Mouse (Mus musculus): ENCODE measurements around the gene Dhrs3.

The Dhrs3 gene

DNA sequence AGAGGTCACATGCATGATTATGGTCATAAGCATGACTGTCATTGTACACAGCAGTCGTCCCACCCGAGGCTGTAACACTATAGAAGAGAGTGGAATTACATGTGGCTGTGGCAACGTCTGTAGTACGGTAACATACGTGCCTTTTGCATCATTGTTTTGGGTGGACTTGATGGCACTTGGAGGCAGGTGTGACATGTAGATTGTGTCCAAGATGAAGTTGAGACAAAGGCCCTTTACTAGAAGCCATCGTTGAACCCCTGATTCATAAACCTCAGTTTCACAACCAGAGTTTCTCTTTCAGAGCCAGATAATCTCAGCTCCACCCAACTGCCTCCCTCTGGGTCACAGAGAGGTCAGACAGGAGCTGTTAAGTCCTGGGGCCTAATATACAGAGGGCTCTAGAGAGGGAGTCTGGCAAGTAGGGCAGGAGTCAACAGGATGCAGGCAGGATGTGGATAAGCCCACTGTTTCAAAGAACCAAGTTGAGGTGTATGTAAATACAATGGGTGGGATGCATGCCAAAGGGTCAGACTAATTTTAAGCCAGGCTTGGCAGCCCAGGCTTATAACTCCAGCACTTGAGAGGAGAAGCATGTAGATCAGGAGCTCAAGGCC lies 5.5 kb downstream of the Dhrs3 start:
- DNase-seq (ENCODE audit: low read depth, low spot score) = peak; percentile 9

DNA sequence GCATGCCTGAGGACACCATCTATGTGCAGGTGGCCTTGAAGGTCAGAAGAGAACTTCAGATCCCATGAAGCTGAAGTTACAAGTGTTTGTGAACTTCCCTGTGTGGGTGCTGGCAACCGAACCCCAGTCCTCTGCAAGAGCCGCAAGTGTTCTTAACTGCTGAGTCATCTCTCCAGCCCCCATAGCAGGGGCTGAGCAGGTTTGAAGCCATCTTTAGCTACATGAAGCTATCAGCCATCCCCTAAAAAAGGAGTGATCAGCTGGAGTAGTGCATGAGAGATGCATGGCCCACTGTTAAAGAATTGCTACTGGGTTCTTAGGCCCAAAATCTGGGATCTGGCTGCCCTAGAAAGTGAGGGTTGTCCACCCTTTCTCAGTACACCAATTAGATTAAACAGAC lies 6.1 kb downstream of the Dhrs3 start:
- no peak for DNase-seq (ENCODE audit: low read depth, low spot score)

DNA sequence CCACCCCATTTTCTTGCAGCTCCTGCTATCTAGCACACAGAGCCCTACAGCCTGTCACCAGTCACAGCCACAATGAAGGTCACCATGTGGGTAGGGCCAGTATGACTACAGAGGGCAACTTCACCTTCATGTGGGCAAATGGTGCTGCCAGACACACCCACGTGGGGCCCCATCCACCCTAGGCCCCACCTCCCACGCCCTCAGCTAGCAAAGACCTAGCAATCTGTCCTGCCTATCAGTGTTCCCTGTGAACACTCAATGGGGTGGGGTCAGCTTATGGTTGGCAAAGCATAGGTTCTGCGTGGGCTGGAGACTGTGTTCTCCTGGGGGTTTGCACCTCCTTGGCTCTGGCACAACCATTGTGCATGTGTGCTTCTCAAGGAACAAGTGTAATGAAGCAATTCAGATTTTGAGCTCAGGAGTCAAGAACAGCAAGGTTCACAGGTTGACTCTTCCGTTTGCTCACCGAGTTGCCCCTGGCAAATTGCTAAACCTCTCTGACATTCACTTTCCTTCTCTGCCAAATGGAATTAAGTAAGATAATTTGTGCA lies 9.0 kb downstream of the Dhrs3 start:
- no peak for DNase-seq (ENCODE audit: low read depth, low spot score)

DNA sequence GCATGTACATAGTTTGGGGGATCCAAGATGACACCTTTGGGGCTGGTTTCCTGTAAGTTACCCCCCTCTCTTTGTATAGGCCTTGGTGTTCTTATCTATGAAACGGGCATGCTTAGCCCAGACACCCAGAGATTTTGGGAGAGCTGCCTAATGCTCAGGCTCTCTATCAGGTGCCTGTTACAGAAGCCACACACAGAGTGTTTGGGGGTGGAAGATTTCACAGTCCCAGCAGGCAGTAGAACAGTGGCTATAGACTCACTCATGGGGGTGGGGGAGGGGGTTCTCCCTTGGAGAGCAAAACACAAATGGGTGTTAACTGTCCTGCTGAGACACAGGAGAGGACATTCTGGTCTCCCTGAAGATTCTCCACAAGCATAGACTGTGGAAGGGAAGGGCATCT lies 10.5 kb downstream of the Dhrs3 start:
- no peak for DNase-seq (ENCODE audit: low read depth, low spot score)

DNA sequence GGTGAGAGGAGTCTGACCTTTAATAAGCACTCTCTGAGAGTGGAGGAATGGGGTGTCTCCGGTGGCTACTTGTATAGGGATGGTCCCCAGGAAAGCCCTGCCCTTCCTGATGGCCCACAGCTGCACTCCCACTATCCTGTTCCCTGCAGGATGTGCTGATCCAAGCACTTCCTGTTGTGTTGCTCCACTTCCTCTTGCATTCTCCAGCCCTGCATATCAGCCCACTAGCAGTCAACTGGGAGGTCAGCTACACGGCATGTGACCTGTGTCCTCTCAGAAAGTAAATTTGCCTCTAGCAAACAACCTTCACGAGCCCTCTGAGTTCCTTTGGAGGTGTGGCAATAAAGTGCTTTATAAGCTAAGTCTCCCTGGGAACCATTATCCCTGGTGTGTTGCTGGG lies 11.3 kb downstream of the Dhrs3 start:
- DNase-seq (ENCODE audit: low read depth, low spot score) = no peak

DNA sequence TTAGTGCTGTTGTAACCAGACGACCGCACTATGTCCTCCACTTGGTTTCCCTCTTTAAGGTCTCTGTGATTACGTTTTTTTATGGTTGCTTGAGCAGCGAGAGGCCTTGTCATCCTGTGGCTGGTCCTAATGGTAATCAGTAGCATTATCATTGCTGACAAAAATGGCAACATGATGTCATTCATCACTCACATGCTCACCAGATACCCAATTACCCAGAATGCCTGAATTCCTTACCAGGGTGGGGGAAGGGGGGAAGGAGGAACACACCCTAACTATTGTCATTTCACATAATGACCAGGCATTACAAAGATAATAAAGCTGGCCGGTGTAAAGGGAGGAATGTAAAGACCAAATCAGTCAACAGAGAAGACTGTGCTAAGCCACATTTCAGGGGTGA lies 12.5 kb downstream of the Dhrs3 start:
- DNase-seq (ENCODE audit: low read depth, low spot score) = no peak

DNA sequence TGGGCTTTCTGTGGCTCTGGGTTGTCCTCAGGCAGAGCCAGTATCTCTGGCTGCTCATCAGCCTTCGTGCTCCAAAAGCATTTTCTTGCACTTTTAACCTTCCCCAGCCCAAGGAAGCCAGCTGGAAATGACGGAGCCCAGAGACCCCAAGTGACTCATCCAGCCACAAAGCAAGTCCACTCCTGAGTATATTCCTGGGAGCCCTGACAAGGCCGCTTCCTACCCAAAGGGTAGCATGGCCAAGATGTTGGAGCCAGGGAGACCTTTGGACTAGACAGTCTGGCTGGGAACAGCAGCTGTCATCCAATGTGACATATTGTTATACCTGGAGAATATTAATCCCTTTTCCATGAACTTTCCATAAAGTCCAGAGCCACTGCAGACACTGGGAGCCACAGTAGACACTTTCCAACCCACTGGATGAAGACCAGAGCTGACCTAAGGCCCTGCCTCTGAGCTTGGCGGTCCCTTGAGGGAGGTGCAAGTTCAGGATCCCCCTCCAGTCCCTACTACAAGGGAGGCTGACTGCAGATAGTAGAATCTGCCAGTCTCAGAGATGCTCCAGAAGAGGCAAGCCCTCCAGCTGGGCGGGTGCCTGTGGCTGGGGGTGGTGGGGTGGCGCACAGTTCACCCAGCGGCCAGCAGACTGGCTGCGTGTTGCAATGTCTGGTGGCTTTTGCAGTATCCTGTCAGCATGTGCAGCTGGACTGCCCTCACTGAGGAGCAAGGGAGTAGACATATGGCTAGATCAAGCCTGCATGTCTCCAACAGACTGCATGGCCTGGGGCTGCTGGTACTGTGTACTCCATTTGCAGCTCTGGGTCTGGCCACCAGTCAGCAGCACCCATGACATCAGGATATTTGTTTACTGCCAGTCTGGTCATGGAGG lies 13.6 kb downstream of the Dhrs3 start:
- DNase-seq (ENCODE audit: low read depth, low spot score) = no peak

DNA sequence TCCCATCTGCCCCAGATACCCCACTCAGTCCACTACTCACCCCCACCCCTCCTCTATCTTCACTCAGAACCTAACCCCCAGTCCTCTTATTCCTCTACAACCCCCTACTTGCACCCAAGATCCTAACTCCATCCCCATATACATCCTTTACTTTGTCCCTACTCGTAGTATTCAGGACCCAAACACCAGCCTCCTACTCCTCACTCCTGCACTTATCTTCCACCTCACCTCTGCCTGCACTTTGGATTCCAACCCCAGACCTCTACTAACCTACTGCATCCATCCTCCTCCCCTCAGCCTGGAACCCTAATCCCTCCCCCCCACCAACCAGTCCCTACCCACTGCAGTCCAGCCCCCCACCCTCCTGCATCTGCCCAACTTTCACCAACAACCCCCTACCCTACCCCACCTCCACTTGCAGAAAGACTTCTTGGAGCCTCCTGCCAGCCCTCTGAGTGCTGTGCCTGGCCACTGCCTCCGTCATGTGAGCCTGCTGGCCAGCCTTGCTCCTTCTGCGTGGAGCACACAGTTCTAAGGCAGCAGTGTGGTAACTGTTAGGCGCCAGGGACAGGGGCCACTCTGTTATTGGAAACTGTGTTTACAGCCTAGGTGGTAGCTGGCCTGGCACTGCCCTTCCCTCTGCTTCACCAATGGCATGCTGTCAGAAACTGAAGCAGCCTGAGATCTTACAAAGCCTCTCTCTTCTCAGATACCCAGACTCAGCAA lies 14.5 kb downstream of the Dhrs3 start:
- DNase-seq (ENCODE audit: low read depth, low spot score) = no peak

DNA sequence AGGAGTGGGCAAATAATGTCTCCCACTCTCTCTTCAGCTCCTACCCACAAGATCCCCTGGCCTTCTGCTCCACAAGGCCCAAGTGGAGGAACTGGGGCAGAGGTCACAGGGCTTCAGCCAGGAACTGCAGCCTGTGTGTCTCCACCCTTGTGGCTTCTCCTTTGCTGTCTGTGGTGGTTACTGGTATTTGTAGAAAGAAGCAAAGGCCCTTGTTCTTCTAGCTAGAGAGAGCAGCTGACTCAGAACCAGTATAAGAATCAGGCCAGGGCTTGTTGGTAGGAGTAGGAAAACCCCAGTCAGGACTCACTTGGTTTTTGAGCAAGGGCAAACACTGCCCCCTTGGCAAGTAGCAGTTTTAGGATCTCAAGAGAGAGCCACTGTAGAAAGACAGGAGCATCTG lies 16.2 kb downstream of the Dhrs3 start:
- DNase-seq (ENCODE audit: low read depth, low spot score) = no peak

DNA sequence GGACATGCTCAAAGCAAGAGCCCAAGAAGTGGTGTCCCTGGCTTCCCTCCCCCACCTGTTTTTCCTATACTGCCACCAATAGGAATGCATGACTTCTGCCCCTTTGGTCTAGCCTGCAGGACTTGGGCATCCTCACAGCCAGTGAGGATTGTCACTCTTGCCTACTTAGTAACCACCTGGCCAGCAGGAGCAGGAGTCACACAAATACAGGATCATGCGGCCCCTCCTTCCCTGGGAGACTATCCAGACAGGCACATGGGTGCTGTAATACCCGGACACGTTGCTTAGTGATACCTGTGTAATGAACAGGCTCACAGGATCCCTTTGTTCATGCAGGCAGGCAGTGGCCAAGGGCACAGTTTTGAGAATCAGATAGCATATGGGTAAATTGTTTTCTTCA lies 17.7 kb downstream of the Dhrs3 start:
- no peak for DNase-seq (ENCODE audit: low read depth, low spot score)

DNA sequence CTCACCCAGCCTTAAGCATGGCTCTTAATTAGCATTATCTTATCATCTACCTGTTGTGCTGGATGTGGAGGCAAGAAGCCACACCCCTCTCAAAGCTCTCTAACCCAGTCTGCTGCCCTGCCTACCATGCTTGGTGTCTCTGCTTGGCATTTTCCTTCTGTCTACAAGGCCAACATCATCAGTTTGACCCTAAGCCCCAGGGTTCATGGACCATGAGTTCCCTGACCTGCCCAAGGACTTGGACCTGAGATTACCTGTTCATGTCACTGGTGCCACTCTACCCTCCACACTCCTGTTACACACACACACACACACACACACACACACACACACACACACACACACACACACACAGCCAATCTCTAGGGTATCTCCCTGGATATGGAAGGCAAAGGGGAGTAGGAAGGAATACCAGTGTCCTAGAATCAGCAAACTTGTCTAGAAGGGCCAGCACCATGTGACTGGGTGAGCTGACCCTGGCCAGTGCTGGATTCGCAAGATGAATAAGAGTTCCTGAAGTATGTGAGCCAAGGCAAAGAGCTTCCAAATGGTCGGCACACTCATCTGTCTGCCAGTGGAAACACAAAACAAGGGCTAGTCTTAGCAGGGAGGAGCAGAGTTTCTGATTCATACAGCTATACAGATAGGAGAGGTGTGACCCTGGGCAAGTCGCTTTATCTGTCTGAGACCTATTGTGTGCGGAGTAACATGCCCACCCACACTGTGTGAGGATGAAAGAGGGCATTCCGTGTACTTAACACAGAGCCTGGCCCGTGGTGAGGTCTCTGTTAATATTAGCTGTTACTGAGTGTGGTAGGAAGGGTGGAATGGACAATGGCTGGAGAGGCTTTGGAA lies 20.9 kb downstream of the Dhrs3 start:
- DNase-seq (ENCODE audit: low read depth, low spot score) = no peak

DNA sequence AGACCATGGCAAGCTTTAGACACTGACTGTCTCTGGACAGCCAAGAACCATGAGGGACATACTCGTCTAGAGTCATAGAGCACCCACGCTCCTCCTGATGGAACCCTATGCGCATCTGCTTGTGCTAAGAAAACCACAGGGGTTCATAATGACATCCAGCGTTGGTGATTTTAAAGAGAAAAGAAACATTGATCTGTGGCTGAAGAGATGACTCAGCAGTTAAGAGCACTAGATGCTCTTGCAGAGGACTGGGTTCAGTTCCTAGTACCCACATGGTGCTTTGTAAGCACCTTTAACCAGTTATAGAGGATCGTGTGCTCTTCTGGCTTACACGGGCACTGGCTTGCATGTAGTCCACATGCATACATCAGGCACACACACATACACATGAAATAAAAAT lies 23.9 kb downstream of the Dhrs3 start:
- DNase-seq (ENCODE audit: low read depth, low spot score) = no peak

DNA sequence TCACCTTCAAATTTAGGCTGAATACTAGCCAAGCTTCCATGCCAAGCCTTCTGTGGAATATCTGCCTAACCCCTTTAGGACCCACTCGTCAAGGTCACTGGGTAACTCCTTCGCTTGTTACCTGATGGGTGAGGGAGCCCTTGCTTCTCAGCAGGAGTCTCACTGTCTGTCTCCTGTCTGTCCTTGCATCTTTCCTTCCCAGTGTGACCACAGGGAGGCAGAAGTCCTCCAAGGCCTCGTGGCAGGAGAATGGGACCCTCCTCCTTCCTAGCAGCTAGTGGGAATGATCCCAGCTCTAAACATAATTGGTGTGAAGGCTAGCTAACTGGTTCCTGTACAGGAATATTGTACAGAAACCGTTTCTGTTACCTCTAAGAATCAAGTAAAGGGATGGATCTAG lies 24.5 kb downstream of the Dhrs3 start:
- no peak for DNase-seq (ENCODE audit: low read depth, low spot score)

DNA sequence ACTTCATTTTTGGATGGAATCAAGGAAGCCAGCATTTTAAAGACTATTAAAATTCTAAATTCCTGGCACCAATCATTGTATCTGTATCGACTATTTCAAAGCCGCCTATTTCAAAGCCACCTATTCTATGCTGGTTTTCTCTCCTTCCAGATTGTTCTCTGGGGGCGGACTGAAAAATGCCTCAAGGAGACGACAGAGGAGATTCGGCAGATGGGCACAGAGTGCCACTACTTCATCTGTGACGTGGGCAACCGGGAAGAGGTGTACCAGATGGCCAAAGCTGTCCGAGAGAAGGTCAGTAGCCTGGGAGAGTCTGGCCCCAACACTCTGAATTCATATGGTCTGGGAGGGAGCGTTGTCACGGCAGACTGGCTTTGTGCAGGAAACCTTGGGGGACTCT lies 25.9 kb downstream of the Dhrs3 start:
- DNase-seq (ENCODE audit: low read depth, low spot score) = no peak

DNA sequence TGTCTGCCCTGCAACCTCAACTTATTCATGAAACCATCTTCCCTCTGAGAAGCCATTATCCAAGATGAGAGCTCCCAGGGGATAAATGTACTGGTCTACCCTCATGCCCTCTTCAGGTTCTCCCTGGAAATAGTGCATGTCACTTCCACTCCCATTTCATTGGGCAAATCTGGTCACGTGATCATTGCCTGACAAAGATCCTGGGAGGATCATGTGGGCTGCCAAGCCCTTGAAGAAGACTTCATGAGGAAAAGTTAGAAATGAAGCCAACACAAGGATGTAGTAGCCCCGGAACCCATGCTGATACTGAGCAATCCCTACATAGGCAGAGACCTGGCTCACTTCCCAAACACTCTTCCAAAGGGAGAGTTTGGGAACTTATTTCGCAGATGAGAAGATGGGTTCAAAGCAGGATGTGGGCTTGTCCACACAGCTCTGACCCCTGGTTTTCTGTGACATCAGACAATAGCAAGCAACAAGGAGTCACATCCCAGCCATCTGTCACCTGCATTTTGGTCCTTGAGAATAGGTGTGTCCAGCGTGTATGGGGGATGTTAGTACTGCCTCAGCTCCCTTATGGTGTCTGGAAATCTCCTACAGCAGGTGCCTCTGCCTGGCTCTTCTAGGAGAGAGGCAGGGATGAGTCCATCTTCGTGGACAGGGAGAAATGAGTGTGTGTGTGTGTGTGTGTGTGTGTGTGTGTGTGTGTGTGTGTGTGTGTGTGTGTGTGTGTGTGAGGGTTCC lies 36.2 kb downstream of the Dhrs3 start:
- DNase-seq (ENCODE audit: low read depth, low spot score) = no peak

DNA sequence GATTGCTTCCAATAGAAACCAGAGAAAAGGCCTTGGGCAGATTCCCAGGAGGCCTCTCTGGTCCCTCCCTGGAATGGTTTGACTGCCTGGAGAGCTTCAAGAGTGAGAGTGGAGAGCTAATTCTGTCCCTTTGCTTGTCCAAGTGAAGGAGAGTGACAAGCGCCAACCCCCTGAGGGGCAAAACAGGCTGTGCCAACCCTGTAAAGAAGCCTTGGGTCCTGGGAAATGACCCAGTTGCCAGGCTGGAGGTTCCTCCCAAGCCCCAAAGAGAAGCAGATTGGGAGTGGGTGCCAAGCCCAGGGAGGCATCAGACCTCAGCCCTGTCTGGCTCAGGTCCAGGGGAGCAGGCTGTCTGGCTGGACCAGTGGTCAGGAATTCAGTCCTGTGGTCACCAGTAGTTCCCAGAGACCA lies 37.2 kb downstream of the Dhrs3 start:
- DNase-seq (ENCODE audit: low read depth, low spot score) = no peak

DNA sequence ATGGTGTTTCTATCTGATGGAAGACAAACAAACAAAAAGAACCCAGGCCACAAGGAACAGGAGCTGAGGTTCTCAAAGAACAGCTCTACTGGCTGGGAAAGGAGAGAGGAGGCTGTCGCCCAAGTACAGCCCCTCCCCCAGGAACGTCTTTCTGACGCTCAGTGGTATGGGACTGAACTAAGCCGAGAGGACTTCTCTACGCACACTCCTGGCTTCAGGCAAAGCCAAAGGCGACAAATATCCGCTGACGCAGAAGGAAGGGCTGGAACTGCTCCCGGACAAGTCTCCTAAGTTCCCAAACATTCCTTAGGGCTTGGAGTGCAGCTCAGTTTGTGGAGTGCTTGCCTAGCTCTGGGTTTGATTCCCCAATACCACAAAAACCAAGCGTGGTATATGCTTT lies 37.7 kb downstream of the Dhrs3 start:
- no peak for DNase-seq (ENCODE audit: low read depth, low spot score)

DNA sequence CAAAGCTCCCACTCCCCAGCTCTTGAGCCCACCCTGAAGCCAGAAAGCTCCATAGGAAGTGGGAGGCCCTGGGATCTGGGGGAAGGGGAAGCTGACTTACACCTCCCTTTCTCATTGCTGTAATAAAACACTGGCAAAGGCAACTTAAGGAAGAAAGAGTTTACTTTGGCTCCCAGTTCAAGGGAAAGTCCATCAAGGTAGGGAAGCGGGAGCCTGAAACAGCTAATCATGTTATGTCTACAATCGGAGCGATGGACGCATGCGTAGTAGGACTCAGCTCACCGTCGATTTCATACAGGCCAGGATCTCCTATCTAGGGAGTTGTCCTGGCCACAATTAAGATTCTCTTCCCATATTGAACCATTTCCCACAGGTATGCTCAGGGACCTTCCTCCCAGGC lies 38.5 kb downstream of the Dhrs3 start:
- DNase-seq (ENCODE audit: low read depth, low spot score) = no peak

DNA sequence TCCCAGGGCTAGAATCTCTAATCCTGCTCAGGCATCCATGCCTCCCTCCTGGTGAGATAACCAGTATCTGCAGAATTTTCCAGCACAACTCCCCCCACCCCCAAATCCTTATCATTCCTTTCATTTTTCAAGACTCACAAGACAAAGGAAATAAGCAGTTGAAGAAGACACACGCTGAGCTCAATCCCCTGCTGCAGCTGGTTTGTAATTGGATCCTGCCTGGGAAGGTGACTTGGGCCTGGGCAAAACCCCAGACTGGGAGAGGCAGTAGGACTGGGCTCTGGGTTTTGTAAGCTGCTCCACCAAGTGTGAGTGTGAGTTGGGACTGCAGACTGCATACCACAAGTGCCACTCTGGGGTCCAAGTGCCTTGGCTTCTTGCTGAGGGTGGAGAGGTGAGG lies 41.9 kb downstream of the Dhrs3 start:
- no peak for DNase-seq (ENCODE audit: low read depth, low spot score)

DNA sequence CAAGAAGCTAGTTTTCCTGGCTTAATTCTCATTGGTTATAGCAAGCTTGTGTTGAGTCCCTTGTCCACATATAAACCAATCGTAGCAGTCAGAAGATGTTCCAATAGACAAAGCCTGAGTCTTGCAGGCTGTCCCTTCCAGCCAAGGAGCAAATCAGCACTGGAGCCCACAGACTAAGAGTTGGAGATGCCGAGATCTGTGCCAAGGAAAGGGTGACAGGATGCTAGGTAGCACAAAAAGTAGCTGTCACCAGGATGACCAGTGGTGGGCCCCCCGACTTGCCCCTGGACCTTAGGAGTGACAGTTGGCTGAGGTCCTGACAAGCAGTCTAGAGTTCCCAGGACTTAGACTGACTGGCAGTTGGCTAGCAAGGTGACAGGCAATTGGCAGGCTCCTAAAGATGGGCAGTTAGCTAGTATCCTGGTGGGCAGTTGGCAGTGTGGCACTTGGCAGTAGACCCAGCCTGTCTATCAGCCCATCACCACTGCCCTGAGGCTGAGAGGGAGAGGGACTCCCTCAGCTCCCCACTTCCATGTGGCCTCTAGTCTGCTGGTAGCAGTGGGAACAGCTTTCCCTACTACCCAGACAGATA lies 44.0 kb downstream of the Dhrs3 start:
- DNase-seq (ENCODE audit: low read depth, low spot score) = no peak
